Mouse (Mus musculus): ENCODE data around the gene Kcnab3. TPM values are rescaled to one million over a fixed set of nuclear protein-coding genes. Genes with fewer than 3 reads are reported as not detected.
A peak's percentile ranks its signal among the peaks of the same experiment; 100 is the strongest.

Gene Kcnab3
- polyA plus RNA-seq, 1 experiment = 0.43 TPM

DNA sequence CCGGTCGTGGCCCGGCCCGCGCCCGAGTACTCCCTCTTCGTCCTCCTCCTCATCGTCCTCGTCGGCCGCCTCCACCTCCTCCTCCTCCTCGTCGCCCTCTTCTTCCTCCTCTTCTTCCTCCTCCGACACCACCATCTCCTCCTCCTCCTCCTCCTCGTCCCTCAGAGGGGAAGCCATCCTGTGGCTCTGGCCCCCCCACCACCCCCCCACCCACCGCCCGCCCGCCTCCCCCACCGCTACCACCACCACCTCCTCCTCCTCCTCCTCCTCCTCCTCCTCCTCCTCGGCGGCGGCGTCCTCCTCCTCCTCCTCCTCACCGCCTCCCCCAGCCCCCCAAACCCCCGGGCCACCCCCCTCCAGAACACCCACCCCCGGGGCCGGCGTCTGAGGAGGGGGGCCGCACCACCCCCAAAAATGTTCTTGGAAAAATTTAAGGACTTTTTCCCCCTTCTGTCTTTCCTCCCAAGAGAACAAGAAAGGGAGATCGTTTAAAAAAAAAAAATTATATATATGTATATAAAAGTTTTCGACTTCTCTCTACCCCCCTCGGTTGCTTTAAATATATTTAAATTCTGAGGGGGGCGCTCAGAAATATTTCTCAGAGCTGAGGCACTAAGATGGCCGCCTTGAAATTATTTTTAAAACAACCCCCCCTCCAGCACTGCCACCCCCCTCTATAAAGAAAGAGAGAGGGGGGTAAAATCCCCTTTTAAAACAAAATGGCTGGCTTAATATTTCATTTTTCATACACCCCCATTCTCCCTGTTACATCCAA, 43.3 kb downstream of the Kcnab3 start, which contains the start of gene Chd3:
Chd3 (minus strand) TSS at position 192 of the 775 bp plus-strand sequence.
- TF ChIP-seq POLR2A (IDR thresholded peaks at IDR 0.05; ENCODE audit: borderline replicate concordance, low read depth, low read length) = no peak
- no peak for TF ChIP-seq CTCF (IDR thresholded peaks at IDR 0.05; ENCODE audit: low read depth, low read length)

DNA sequence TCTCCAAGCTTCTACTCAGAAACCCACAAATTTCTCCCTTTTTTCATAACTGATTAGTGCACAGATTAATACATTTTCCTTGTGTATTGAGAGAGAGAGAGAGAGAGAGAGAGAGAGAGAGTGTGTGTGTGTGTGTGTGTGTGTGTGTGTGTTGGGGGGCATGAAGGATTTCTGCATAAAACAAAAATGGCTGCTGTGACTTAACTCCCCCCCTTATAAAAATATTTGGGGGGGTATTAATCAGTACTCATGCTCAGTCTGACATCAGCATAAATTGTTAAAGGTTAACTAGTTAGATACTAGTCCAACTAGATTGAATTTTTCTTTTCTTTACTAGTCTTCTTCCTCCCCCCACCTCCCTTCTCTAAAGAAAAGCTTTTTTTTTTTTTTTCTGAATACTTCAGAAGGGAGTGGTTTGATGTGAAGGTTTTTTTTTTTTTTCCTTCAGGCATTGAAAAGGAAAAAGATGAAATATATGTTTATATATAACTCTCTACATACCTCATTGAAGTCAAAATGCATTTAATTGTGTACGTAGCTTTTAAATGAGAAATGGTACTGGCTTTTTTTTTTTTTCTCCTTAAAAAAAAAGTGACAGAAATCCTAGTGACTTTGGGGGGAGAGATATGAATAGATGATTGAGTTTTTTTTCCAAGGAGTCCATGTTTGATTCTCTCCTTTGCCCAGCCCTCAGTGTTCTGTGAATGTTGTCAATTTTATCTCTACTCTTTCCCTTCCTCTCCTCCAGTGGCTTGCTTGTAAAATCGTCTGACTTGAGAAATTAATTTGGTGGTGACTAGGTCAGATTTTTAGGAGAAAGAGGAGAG, 44.1 kb downstream of the Kcnab3 start:
- Histone ChIP-seq H3K27ac (ENCODE audit: insufficient read depth, low read depth, low read length) (no peak overlapping the region), H3K4me1 (ENCODE audit: control insufficient read depth, insufficient read depth, low read length) (peaks cover 8% of the 10 kb centered on the region), H3K4me3 (ENCODE audit: insufficient read depth, low read length) (no peak overlapping the region)
- TF ChIP-seq CTCF (IDR thresholded peaks at IDR 0.05; ENCODE audit: low read depth, low read length) (no peak), POLR2A (IDR thresholded peaks at IDR 0.05; ENCODE audit: borderline replicate concordance, low read depth, low read length) (no peak)

More for the DNA sequence above, 43.3 kb downstream of the Kcnab3 start, which contains the start of gene Chd3:
- Histone ChIP-seq H3K27ac (ENCODE audit: insufficient read depth, low read depth, low read length) (peak within 1 kb of the TSS; percentile 92), H3K4me1 (ENCODE audit: control insufficient read depth, insufficient read depth, low read length) (peaks cover 15% of the 10 kb centered on the region), H3K4me3 (ENCODE audit: insufficient read depth, low read length) (peak within 1 kb of the TSS; percentile 78)

DNA sequence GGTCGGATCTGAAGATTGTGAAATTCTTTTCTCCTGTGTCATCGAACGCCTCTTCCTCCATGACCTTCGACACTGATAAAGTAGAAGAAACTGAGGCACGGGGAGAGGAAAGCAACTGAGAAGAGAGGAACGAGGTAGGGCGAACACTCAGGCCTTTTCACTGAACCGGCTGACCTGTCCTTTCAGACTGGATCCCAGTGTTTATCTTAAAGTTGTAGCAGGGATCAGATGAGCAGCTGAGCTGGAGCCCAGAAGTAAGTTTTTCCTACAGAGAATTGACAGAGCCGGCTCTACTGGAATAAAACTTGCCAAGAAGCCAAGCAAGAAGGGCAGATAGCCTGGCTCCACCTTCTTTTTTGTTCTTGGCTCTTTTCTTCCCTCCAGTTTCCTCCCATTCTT, 44.8 kb downstream of the Kcnab3 start:
- Histone ChIP-seq H3K27ac (ENCODE audit: insufficient read depth, low read depth, low read length) (no peak overlapping the region), H3K4me1 (ENCODE audit: control insufficient read depth, insufficient read depth, low read length) (peaks cover 3% of the 10 kb centered on the region), H3K4me3 (ENCODE audit: insufficient read depth, low read length) (no peak overlapping the region)
- TF ChIP-seq POLR2A (IDR thresholded peaks at IDR 0.05; ENCODE audit: borderline replicate concordance, low read depth, low read length) (no peak), CTCF (IDR thresholded peaks at IDR 0.05; ENCODE audit: low read depth, low read length) (no peak)

DNA sequence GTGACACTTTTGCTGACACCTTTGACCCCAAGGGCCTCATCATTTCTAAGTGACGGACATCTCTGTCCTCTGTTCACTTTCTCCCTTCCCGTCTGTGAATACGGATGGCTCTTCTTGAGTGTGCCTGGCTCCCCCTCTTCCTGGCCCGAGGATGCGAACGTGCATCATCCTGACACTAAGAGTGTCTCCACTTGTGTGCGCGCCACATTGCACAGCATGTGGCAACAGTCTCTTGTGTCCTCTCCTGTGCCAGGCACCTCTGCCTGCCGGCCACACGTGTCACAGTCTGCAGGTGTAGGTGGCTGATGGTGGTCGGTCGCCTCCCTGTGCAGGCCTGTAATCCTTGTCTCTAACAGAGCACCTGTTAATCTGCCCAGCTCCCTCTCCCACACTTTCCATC, 45.5 kb downstream of the Kcnab3 start:
- H3K4me1 ChIP-seq (ENCODE audit: control insufficient read depth, insufficient read depth, low read length) = peaks cover 2% of the 10 kb centered on the region; the same call in 1 of the 2 replicates
- TF ChIP-seq CTCF (IDR thresholded peaks at IDR 0.05; ENCODE audit: low read depth, low read length) (no peak), POLR2A (IDR thresholded peaks at IDR 0.05; ENCODE audit: borderline replicate concordance, low read depth, low read length) (no peak)
- no peak overlapping the region for H3K4me3 ChIP-seq (ENCODE audit: insufficient read depth, low read length)
- H3K27ac ChIP-seq (ENCODE audit: insufficient read depth, low read depth, low read length) = no peak overlapping the region

DNA sequence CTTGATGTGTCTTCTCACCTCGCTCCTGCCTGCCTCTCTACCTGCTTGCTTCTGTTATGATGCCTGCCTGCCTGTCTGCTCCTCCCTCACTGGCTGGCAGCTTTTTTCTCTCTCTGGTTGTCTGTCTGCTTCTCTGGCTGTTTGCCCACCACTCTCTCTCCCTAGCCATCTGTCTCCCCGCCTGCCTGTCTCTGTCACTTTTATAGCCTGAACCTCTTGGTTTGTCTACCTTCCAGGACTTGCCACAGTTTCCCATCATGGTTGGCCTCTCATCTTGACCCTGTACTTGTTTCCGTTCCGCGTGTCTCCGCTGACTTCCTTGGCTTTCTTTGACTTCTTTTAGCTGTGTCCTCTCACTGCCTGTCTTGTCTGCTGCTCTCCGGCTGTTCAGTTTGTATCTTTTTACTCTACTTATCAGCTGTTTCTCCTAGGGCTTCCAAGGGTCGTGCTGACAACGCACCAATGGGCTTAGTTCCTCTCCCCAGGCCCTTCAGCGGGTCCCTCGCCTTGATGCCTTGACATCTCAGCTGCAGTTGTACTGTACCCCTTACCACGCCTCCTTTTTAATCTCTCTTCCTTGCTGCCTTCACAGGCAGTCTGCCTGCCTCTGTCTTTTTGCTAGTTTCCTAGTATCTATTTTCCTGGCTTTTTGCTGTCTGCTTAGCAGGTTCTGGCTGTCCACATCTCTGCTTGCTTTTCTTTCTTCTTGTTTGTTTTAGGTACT, 46.2 kb downstream of the Kcnab3 start:
- H3K4me1 ChIP-seq (ENCODE audit: control insufficient read depth, insufficient read depth, low read length) = peaks cover 2% of the 10 kb centered on the region; the same call in 1 of the 2 replicates
- no peak overlapping the region for H3K4me3 ChIP-seq (ENCODE audit: insufficient read depth, low read length)
- H3K27ac ChIP-seq (ENCODE audit: insufficient read depth, low read depth, low read length) = no peak overlapping the region

DNA sequence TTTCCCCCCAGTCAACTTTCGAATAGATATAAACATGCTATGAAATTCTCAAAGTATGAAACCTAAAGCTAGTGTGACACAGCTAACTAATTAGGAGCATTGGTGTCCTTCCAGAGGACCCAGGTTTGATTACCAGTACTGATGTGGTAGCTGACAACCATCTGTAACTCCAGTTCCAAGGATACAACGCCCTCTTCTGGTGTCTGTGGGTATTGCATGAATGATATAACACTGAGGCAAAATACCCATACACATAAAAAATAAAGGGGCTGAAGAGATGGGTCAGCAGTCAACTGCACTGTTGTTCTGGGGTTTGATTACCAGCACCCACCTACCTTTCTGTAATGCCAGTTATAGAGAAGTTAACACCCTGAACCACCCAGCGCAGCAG, 46.7 kb downstream of the Kcnab3 start:
- peaks cover 2% of the 10 kb centered on the region; the same call in 1 of the 2 replicates for H3K4me1 ChIP-seq (ENCODE audit: control insufficient read depth, insufficient read depth, low read length)
- no peak overlapping the region for H3K27ac ChIP-seq (ENCODE audit: insufficient read depth, low read depth, low read length)
- H3K4me3 ChIP-seq (ENCODE audit: insufficient read depth, low read length) = no peak overlapping the region

More for the DNA sequence above, 46.2 kb downstream of the Kcnab3 start:
- TF ChIP-seq CTCF (IDR thresholded peaks at IDR 0.05; ENCODE audit: low read depth, low read length) (no peak), POLR2A (IDR thresholded peaks at IDR 0.05; ENCODE audit: borderline replicate concordance, low read depth, low read length) (no peak)

DNA sequence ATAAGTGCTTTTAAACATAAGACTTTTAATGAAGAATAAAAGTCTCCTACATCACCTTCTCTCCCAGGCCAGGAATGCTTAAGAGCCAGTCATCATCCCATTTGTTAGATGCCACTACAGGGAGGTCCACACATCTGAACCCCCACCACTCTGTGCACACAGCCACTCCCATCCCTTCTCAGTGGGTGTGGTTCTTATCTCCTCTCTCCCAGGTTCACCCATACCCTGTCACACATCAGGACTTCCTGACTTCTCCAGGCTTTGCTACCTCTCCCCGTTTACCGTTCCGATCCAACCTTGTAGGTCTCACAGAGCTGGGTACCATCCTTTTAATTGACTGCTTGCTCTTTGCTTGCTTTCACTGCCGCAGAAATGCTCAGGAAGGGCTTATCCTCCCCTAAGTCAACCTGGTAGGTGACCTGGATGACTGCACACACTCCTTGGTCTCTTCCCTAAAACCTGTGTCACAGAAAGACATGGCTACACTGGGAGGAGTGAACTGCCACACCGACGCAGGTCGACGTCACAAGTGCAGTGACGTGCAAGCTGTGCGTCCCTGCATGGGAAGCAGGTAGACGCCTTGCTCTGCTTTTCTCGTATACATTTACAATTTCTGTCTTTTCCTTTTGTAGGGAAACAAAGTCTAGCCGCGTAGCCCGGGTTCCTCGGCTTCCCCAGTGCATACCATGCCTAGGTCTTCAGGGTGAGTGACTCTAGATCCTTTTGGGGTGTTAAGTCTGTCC, 47.3 kb downstream of the Kcnab3 start:
- no peak overlapping the region for H3K27ac ChIP-seq (ENCODE audit: insufficient read depth, low read depth, low read length)
- peaks cover 2% of the 10 kb centered on the region; the same call in 1 of the 2 replicates for H3K4me1 ChIP-seq (ENCODE audit: control insufficient read depth, insufficient read depth, low read length)
- no peak overlapping the region for H3K4me3 ChIP-seq (ENCODE audit: insufficient read depth, low read length)
- TF ChIP-seq POLR2A (IDR thresholded peaks at IDR 0.05; ENCODE audit: borderline replicate concordance, low read depth, low read length) (no peak), CTCF (IDR thresholded peaks at IDR 0.05; ENCODE audit: low read depth, low read length) (no peak)

More for the DNA sequence above, 46.7 kb downstream of the Kcnab3 start:
- TF ChIP-seq POLR2A (IDR thresholded peaks at IDR 0.05; ENCODE audit: borderline replicate concordance, low read depth, low read length) = no peak

DNA sequence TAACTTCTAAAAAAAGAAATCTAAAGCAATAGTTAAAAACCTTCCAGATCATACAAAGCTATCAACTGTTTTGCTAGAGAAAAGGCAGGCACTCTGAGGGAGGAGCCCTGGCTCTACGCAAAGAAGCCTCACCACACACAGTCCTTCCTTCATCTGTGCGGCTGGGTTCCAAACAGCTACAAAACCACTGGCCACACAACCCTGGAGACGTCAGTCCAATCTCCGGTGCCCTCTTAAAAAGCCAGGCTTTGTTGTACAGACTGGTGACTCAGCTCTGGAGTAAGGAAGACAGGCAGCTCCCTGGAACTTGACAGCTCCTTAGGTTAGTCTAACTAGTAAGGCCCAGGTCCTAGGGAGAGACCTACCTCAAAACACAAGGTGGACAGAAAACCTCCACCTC, 49.6 kb downstream of the Kcnab3 start:
- Histone ChIP-seq H3K4me1 (ENCODE audit: control insufficient read depth, insufficient read depth, low read length) (peaks cover 14% of the 10 kb centered on the region), H3K4me3 (ENCODE audit: insufficient read depth, low read length) (no peak overlapping the region), H3K27ac (ENCODE audit: insufficient read depth, low read depth, low read length) (no peak overlapping the region)
- TF ChIP-seq POLR2A (IDR thresholded peaks at IDR 0.05; ENCODE audit: borderline replicate concordance, low read depth, low read length) = no peak
- TF ChIP-seq CTCF (IDR thresholded peaks at IDR 0.05; ENCODE audit: low read depth, low read length) = no peak

DNA sequence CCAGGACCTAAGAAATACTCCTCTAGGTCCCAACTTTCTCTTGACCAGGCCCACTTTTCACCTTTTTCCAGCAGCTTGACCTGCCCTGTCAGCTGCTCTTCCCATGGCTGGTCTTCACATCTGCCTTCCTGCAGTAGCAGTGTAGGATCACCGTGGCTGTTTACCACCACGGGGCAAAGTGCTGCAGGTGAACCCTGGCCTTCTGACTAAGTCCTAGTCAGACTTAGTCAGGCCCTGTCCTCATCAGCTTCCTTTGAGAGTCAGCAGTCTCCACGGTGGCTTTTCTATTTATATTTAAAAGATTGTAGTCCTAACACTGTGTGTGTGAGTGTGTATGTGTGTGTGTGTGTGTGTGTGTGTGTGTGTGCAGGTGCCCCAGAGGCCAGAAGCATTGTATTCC, 51.7 kb downstream of the Kcnab3 start:
- Histone ChIP-seq H3K4me3 (ENCODE audit: insufficient read depth, low read length) (no peak overlapping the region), H3K4me1 (ENCODE audit: control insufficient read depth, insufficient read depth, low read length) (peaks cover 14% of the 10 kb centered on the region), H3K27ac (ENCODE audit: insufficient read depth, low read depth, low read length) (no peak overlapping the region)
- no peak for TF ChIP-seq POLR2A (IDR thresholded peaks at IDR 0.05; ENCODE audit: borderline replicate concordance, low read depth, low read length)
- no peak for TF ChIP-seq CTCF (IDR thresholded peaks at IDR 0.05; ENCODE audit: low read depth, low read length)

Data from bone marrow macrophage, adult 2 months (primary cell).